Mouse (Mus musculus) layer of hippocampus, adult 9-10 months (tissue): ENCODE data around the gene Clvs2.

Experiments
- DNase-seq: peaks from one replicate; pipeline ENCODE4 v3.0.0; 2022; ENCODE audit warnings: low spot score

The Clvs2 gene

DNA sequence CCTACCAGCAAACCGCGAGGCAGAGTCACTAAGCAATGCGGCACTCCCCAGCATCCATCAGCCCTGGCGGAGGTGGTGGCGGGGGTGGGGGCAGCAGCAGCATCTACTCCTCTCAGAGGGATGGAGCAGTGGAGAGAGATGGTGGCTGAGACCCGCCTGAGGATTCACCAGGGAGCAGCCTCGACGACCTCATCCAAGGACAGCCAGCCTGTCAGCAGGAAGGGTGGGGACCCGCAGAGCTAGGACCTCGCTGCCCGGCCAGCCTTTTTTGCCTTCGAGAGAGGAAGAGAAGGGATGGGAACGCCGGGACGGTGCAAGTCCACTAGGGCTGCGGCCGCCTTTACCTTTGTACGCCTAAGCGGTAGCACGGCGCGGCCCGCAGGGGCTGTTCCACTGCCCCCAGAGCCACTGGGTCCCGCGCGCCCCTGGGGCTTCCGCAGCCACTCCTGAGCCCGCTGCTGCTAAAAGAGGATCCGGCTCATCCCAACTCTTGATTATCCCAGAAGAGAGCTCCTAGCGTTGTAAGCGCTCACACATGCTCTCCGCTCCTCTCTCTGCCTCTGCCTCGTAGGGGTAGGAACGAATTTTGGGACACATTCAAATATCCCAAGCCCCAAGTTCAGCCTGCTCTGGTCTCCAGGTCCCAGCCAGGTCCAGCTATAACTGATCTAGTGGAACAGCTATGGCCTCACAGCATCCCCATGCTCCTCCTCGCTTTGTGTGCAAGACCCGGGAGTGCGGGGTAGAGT lies at the start of gene Clvs2:
Gene Clvs2, minus strand, starts transcription at position 639 of the 749 bp plus-strand sequence.
- peak; percentile 61 for DNase-seq

- peak; percentile 91 for DNase-seq
Observed at GRCm38 (mm10) chr10:33653142-33653541, 28.6 kb upstream of the Clvs2 start.

DNA sequence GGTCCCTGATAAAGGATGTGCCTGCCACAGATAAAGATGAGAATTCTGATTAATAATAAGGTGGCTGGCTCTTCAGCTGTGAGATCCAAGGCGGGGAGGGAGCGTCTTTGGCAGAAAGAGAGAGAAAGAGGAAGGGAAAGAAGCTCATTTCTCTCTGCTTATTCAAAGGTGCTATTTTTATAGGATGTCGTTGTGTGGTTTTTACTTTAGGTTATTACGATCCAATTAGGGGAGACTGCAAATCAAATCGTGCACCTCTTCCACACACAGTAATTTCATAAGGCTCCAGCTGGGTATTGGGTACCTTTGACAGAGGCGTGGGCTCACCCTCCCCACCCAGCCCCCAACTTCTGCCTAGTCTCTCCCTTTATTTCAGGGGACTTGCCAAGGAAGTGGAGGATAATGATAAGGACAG lies 985 bp downstream of the Clvs2 start:
- DNase-seq, result no peak

- DNase-seq, result no peak
Observed at GRCm38 (mm10) chr10:33622700-33623099, 1.9 kb downstream of the Clvs2 start.

- no peak for DNase-seq
Observed at GRCm38 (mm10) chr10:33616207-33616606, 8.4 kb downstream of the Clvs2 start.

DNA sequence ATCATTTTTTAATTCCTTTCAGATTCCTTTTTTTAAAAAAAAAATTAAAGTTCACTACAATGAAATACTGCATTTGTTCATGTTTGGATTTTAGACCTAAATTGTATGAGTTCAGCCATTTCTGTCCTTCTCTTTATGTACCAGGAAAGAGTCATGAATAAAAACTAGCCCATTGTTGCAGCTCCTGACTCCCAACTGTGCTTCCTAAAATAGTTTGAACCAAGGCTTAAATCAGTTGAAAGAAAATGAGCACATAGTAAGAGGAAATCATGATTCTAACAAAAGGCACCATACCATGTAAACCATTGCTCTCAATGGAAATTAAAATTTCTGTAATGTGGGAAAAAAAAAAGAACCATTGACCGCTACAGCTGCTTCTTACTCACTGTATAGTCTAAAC lies 11.4 kb downstream of the Clvs2 start:
- no peak for DNase-seq

GRCm38 (mm10) chr10:33592732-33593131 lies 31.8 kb downstream of the Clvs2 start:
- no peak for DNase-seq

- no peak for DNase-seq
Observed at GRCm38 (mm10) chr10:33588800-33589199, 35.8 kb downstream of the Clvs2 start.

DNA sequence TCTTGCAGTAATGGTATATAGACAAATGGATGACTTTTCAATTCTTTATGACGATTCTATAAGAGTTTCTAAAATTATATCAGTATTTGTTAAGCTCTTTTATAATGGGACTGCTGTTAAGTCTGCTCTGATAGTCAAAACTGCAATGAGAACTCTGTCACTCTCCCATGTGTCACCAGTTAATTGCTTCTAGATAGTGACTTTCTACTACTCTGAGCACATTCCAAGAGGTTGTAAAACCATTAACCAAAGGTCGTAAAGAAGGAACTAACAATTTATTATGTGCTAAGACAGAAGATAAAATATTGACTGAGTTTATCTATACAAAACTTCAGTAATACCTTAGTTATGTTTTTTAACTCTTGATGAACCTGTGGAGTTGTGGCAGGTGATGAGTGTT lies 37.5 kb downstream of the Clvs2 start:
- DNase-seq, result no peak

- DNase-seq, result peak; percentile 52
Observed at GRCm38 (mm10) chr10:33558081-33558480, 66.5 kb downstream of the Clvs2 start.

GRCm38 (mm10) chr10:33540331-33540730 lies 84.2 kb downstream of the Clvs2 start:
- DNase-seq, result peak; percentile 99
